Mouse (Mus musculus): ENCODE data around the gene Klhl22. TPM values are rescaled to one million over a fixed set of nuclear protein-coding genes. Genes with fewer than 3 reads are reported as not detected.

Gene Klhl22
- polyA plus RNA-seq, 1 experiment: 20.0 TPM

- H3K27ac ChIP-seq (ENCODE audit: insufficient read depth, low read length): no peak overlapping the region
- 89% methylated on average over 4 of the region's 4 CpGs for WGBS
- no peak overlapping the region for H3K4me3 ChIP-seq (ENCODE audit: extremely low read depth, insufficient read depth, insufficient read length)
- no peak for TF ChIP-seq CTCF (IDR thresholded peaks at IDR 0.05; ENCODE audit: extremely low read depth, insufficient read depth, insufficient read length, insufficient replicate concordance)
- TF ChIP-seq POLR2A (IDR thresholded peaks at IDR 0.05; ENCODE audit: low read depth, low read length): no peak
- no peaks in the 10 kb centered on the region for H3K27me3 ChIP-seq (ENCODE audit: control insufficient read depth, insufficient read depth, low read length)
- DNase-seq (ENCODE audit: low read depth in 1 of 2, low spot score in 2 of 2): no peak
- H3K4me1 ChIP-seq (ENCODE audit: control insufficient read depth, insufficient read depth, insufficient read length): no peaks in the 10 kb centered on the region
- H3K36me3 ChIP-seq (ENCODE audit: control insufficient read depth, insufficient read depth, low read length): peaks cover 24% of the 10 kb centered on the region
These were observed 80.6 kb downstream of the Klhl22 start for GRCm38 (mm10) chr16:17839976-17840375.

- peaks cover 30% of the 10 kb centered on the region for H3K36me3 ChIP-seq (ENCODE audit: control insufficient read depth, insufficient read depth, low read length)
These were observed 83.0 kb downstream of the Klhl22 start for GRCm38 (mm10) chr16:17842437-17842836.

More at GRCm38 (mm10) chr16:17842437-17842836, 83.0 kb downstream of the Klhl22 start:
- DNase-seq (ENCODE audit: low read depth in 1 of 2, low spot score in 2 of 2): no peak
- Histone ChIP-seq H3K27me3 (ENCODE audit: control insufficient read depth, insufficient read depth, low read length) (no peaks in the 10 kb centered on the region), H3K4me1 (ENCODE audit: control insufficient read depth, insufficient read depth, insufficient read length) (no peaks in the 10 kb centered on the region), H3K4me3 (ENCODE audit: extremely low read depth, insufficient read depth, insufficient read length) (no peak overlapping the region), H3K27ac (ENCODE audit: insufficient read depth, low read length) (no peak overlapping the region)
- TF ChIP-seq CTCF (IDR thresholded peaks at IDR 0.05; ENCODE audit: extremely low read depth, insufficient read depth, insufficient read length, insufficient replicate concordance): no peak
- TF ChIP-seq POLR2A (IDR thresholded peaks at IDR 0.05; ENCODE audit: low read depth, low read length): no peak
- 94% methylated on average over 7 of the region's 7 CpGs for WGBS

Other genes with a start within 250 kb of the Klhl22 start
- gene Thap7, start 228.5 kb upstream of the Klhl22 start, polyA plus RNA-seq (2012; rRNA removed): 56.2 and 81.6 TPM in 2 replicates
- gene Lrrc74b, start 198.4 kb upstream of the Klhl22 start, polyA plus RNA-seq (2012; rRNA removed): not detected in 2 replicates
- 0.15 and 0.33 TPM in 2 replicates for gene P2rx6, start 197.7 kb upstream of the Klhl22 start, polyA plus RNA-seq (2012; rRNA removed)
- 4.3 and 5.1 TPM in 2 replicates for gene Slc7a4, start 176.4 kb upstream of the Klhl22 start, polyA plus RNA-seq (2012; rRNA removed)
- gene Smpd4, start 140.3 kb upstream of the Klhl22 start, polyA plus RNA-seq (2012; rRNA removed): 42.5 and 44.6 TPM in 2 replicates
- gene Ccdc74a, start 113.1 kb upstream of the Klhl22 start, polyA plus RNA-seq (2012; rRNA removed): 1.0 and 1.4 TPM in 2 replicates
- 110 and 117 TPM in 2 replicates for gene Med15, start 26.7 kb upstream of the Klhl22 start, polyA plus RNA-seq (2012; rRNA removed)
- 27.6 and 40.8 TPM in 2 replicates for gene Scarf2, start 37.7 kb downstream of the Klhl22 start, polyA plus RNA-seq (2012; rRNA removed)
- not detected in 2 replicates for gene B830017H08Rik, start 73.5 kb downstream of the Klhl22 start, polyA plus RNA-seq (2012; rRNA removed)
- 10.0 and 11.2 TPM in 2 replicates for gene Car15, start 78.7 kb downstream of the Klhl22 start, polyA plus RNA-seq (2012; rRNA removed)
- 1.4 and 1.7 TPM in 2 replicates for gene Gm20518, start 132.1 kb downstream of the Klhl22 start, polyA plus RNA-seq (2012; rRNA removed)
- gene Tssk1, start 134.6 kb downstream of the Klhl22 start, polyA plus RNA-seq (2012; rRNA removed): 0.04 TPM in 1 of 2 replicates, not detected in the other
- gene Dgcr2, start 138.9 kb downstream of the Klhl22 start, polyA plus RNA-seq (2012; rRNA removed): 57.7 and 85.0 TPM in 2 replicates
- not detected in 2 replicates for gene Tssk2, start 139.0 kb downstream of the Klhl22 start, polyA plus RNA-seq (2012; rRNA removed)
- 19.3 and 22.7 TPM in 2 replicates for gene Ess2, start 151.7 kb downstream of the Klhl22 start, polyA plus RNA-seq (2012; rRNA removed)
- not detected in 2 replicates for gene Gsc2, start 155.4 kb downstream of the Klhl22 start, polyA plus RNA-seq (2012; rRNA removed)
- 46.1 and 59.0 TPM in 2 replicates for gene Slc25a1, start 168.6 kb downstream of the Klhl22 start, polyA plus RNA-seq (2012; rRNA removed)
- gene Vpreb2, start 220.8 kb downstream of the Klhl22 start, polyA plus RNA-seq (2012; rRNA removed): not detected in 2 replicates

Measured in spleen, adult 2 months (tissue).